Mouse (Mus musculus) MEL (cell line): ENCODE measurements around the gene Gm35549. TPM values are rescaled to one million over a fixed set of nuclear protein-coding genes. Genes with fewer than 3 reads are reported as not detected.

Experiments used
- DNase-seq: peaks from one replicate; pipeline ENCODE4 v3.0.0; 2011; ENCODE audit warnings: low read depth, low spot score
- H3K27ac ChIP-seq: 2 replicates; pipeline ENCODE4 v1.5.1; 2012; ENCODE audit warnings: low read depth, mild to moderate bottlenecking, control low read depth, low read length, moderate library complexity; ENCODE audit not compliant: control insufficient read depth
- H3K27me3 ChIP-seq, 2 experiments: fragments of 150-350 bp in 1 of 2; sonication (generic) in 1 of 2; 2 replicates each; pipeline ENCODE4 v1.6.1; 2012; ENCODE audit warnings: low read length in 2 of 2, mild to moderate bottlenecking in 2 of 2, improper control_type of control experiment in 1 of 2, moderate library complexity in 1 of 2; ENCODE audit not compliant: insufficient read depth in 2 of 2, control insufficient read depth in 1 of 2
- H3K36me3 ChIP-seq, 2 experiments: 2 replicates each; pipeline ENCODE4 v1.6.1; 2012 to 2014; ENCODE audit warnings: low read length in 2 of 2, improper control_type of control experiment in 1 of 2, inconsistent platforms in 1 of 2, mild to moderate bottlenecking in 1 of 2; ENCODE audit not compliant: insufficient read depth in 2 of 2, control insufficient read depth in 1 of 2
- H3K4me1 ChIP-seq, 2 experiments: fragments of 150-350 bp in 1 of 2; sonication (generic) in 1 of 2; 2 replicates each; pipeline ENCODE4 v1.6.1; 2012; ENCODE audit warnings: low read length in 2 of 2, improper control_type of control experiment in 1 of 2, mild to moderate bottlenecking in 1 of 2; ENCODE audit not compliant: insufficient read depth in 2 of 2, control insufficient read depth in 1 of 2
- H3K4me3 ChIP-seq, 2 experiments: fragments of 150-350 bp in 1 of 2; sonication (generic) in 1 of 2; 2 replicates each; pipeline ENCODE4 v1.5.1; 2012; ENCODE audit warnings: low read depth in 2 of 2, low read length in 2 of 2, mild to moderate bottlenecking in 2 of 2, moderate library complexity in 2 of 2, control low read depth in 1 of 2, improper control_type of control experiment in 1 of 2; ENCODE audit not compliant: control insufficient read depth in 1 of 2, insufficient read depth in 1 of 2
- H3K79me2 ChIP-seq: 2 replicates; pipeline ENCODE4 v1.6.1; 2012; ENCODE audit warnings: mild to moderate bottlenecking, low read length, moderate library complexity; ENCODE audit not compliant: control insufficient read depth, poor library complexity, insufficient read depth
- H3K9ac ChIP-seq: 2 replicates; pipeline ENCODE4 v1.6.1; 2012; ENCODE audit warnings: low read depth, mild to moderate bottlenecking, control low read depth, low read length, moderate library complexity; ENCODE audit not compliant: control insufficient read depth, poor library complexity, severe bottlenecking
- H3K9me3 ChIP-seq: fragments of 150-350 bp; sonication (generic); replicated peaks from 2 replicates; pipeline ENCODE4 v1.6.1; 2012; ENCODE audit warnings: mild to moderate bottlenecking, low read length, improper control_type of control experiment, moderate library complexity; ENCODE audit not compliant: insufficient read depth
- CHD1 ChIP-seq: IDR thresholded peaks from 2 replicates; pipeline ENCODE4 v1.6.1; 2012; ENCODE audit warnings: low read depth, mild to moderate bottlenecking, inconsistent platforms, low read length, improper control_type of control experiment
- E2F4 ChIP-seq: IDR thresholded peaks from 2 replicates; pipeline ENCODE4 v1.6.1; 2011; ENCODE audit warnings: low read depth, low read length, improper control_type of control experiment, borderline replicate concordance
- ELF1 ChIP-seq: IDR thresholded peaks from 2 replicates; pipeline ENCODE4 v1.6.1; 2014; ENCODE audit warnings: low read depth, mild to moderate bottlenecking, inconsistent platforms, low read length, improper control_type of control experiment, moderate library complexity
- JUND ChIP-seq: IDR thresholded peaks from 2 replicates; pipeline ENCODE4 v1.6.1; 2011; ENCODE audit warnings: low read depth, mild to moderate bottlenecking, improper control_type of control experiment, low read length
- MAX ChIP-seq: IDR thresholded peaks from 2 replicates; pipeline ENCODE4 v1.6.1; 2011; ENCODE audit warnings: low read length, improper control_type of control experiment
- MAZ ChIP-seq: IDR thresholded peaks from 2 replicates; pipeline ENCODE4 v1.6.1; 2012; ENCODE audit warnings: low read depth, mild to moderate bottlenecking, inconsistent platforms, low read length, improper control_type of control experiment
- MEF2A ChIP-seq: IDR thresholded peaks from 2 replicates; pipeline ENCODE4 v1.6.1; 2014; ENCODE audit warnings: low read depth, mild to moderate bottlenecking, inconsistent platforms, low read length, improper control_type of control experiment; ENCODE audit not compliant: poor library complexity, insufficient replicate concordance, severe bottlenecking; ENCODE audit errors: extremely low read depth
- MXI1 ChIP-seq: IDR thresholded peaks from 2 replicates; pipeline ENCODE4 v1.6.1; 2011; ENCODE audit warnings: mild to moderate bottlenecking, low read depth, low read length, improper control_type of control experiment
- MYC ChIP-seq: IDR thresholded peaks from 2 replicates; pipeline ENCODE4 v1.6.1; 2011; ENCODE audit warnings: low read depth, mild to moderate bottlenecking, low read length, improper control_type of control experiment, moderate library complexity
- NRF1 ChIP-seq: IDR thresholded peaks from 2 replicates; pipeline ENCODE4 v1.6.1; 2014; ENCODE audit warnings: low read depth, mild to moderate bottlenecking, inconsistent platforms, low read length, improper control_type of control experiment, moderate library complexity; ENCODE audit not compliant: poor library complexity, insufficient read depth, severe bottlenecking
- RAD21 ChIP-seq: IDR thresholded peaks from 2 replicates; pipeline ENCODE4 v1.6.1; 2011; ENCODE audit warnings: mild to moderate bottlenecking, low read depth, low read length, improper control_type of control experiment
- TBP ChIP-seq: IDR thresholded peaks from 2 replicates; pipeline ENCODE4 v1.8.0; 2011; ENCODE audit warnings: low read depth, low read length, improper control_type of control experiment
- TCF12 ChIP-seq: IDR thresholded peaks from 2 replicates; pipeline ENCODE4 v1.6.1; 2014; ENCODE audit warnings: low read depth, mild to moderate bottlenecking, inconsistent platforms, low read length, improper control_type of control experiment, moderate library complexity
- UBTF ChIP-seq: IDR thresholded peaks from 2 replicates; pipeline ENCODE4 v1.6.1; 2012; ENCODE audit warnings: low read depth, mild to moderate bottlenecking, inconsistent platforms, low read length, improper control_type of control experiment, moderate library complexity, borderline replicate concordance; ENCODE audit not compliant: insufficient read depth
- USF1 ChIP-seq: IDR thresholded peaks from 2 replicates; pipeline ENCODE4 v1.6.1; 2014; ENCODE audit warnings: low read depth, mild to moderate bottlenecking, inconsistent platforms, low read length, improper control_type of control experiment, moderate library complexity
- USF2 ChIP-seq, 2 experiments: IDR thresholded peaks; 2 replicates each; pipeline ENCODE4 v1.6.1; 2011 to 2012; ENCODE audit warnings: improper control_type of control experiment in 2 of 2, low read length in 2 of 2, borderline replicate concordance in 1 of 2, inconsistent platforms in 1 of 2, low read depth in 1 of 2, mild to moderate bottlenecking in 1 of 2; ENCODE audit not compliant: insufficient read depth in 1 of 2
- ZNF384 ChIP-seq: IDR thresholded peaks from 2 replicates; pipeline ENCODE4 v1.6.1; 2012; ENCODE audit warnings: low read depth, mild to moderate bottlenecking, inconsistent platforms, low read length, improper control_type of control experiment
- polyA plus RNA-seq, 2 experiments: library from polyadenylated mRNA; stranded (reverse) in 1 of 2; unstranded in 1 of 2; fragments of >175 nt in 1 of 2; fragments of >200 nt in 1 of 2; gene quantifications; 2 replicates each; pipeline versions ENCODE4 v1.2.1 to v1.2.4; 2012; ENCODE audit warnings: low replicate concordance in 2 of 2, low read depth in 1 of 2; ENCODE audit not compliant: insufficient read length in 2 of 2, insufficient read depth in 1 of 2, missing spikeins in 1 of 2
- total RNA-seq: library from RNA; depleted of rRNA; stranded (reverse); fragments of 300-350 nt; gene quantifications from 2 replicates; pipeline ENCODE4 v1.2.3, GENCODE M21; 2012

The Gm35549 gene
- total and polyA plus RNA-seq, 3 experiments, result 0.31 TPM; not detected in 2

DNA sequence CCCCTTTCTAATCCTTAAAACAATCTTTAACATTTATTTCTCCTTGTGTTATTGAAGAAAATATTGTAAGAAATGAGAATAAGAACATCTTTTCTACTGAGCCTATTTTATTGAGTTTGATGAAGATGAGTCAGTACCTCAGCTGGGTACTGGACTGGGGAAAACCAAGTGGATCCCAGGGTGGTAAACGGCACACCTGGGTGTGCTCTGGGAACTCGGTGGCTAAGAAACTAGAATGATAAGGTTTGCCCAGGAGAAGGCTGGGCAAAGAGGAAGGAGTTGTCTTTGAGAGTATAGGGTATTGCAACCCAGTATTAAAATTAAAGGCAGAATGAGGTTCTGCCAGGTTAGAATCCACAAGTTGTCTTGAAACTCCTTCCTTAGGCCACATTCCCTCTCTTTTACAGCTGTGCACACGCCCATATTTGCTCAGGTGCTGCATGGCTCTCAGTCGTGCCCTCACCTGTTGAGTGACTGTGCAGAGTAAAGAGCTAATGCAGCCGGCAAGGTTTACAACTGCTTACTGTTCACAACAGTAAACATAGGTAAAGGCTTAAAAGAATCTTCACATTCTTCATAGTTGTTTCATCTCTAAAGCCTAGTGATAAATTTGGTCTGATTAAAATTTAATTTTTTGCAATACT is 20.3 kb downstream of the Gm35549 start:
- H3K79me2 ChIP-seq, result no peaks in the 10 kb centered on the region
- H3K9ac ChIP-seq, result no peak overlapping the region
- no peaks in the 10 kb centered on the region for H3K27me3 ChIP-seq
- no peak for TF ChIP-seq JUND
- no peak for TF ChIP-seq E2F4
- H3K9me3 ChIP-seq, result no peaks in the 10 kb centered on the region
- H3K27ac ChIP-seq, result no peak overlapping the region
- no peaks in the 10 kb centered on the region; a peak in 2 of 4 replicates for H3K36me3 ChIP-seq
- no peak for DNase-seq
- no peaks in the 10 kb centered on the region for H3K4me1 ChIP-seq
- no peak overlapping the region for H3K4me3 ChIP-seq

DNA sequence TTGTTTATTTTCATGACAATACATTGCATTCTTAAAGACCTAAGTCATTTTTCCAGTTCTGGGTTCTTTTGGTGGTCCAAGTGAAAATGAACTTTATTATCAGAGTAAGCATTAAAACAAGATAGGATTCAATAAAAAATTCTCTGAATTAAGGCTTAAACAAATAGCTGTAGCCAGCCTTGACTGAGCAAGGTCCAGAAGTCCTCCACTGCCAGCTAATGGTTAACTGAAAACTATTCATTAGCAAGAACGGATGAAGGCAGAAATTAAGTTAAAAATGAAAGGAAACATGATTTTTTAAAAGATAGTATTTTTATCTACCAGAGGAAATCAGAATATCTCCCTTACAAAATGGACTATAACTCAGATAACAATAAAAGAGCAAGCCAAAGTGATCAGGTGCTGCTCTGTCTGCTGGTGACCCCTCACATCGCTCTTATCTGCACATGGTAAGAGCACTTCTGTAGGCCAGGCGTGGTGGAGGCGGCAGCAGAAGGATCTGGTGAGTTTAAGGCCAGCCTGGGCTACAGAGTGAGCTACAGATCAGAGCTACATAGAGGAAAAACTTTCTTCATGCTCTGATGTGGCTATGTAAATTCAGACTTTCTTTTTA is 28.5 kb downstream of the Gm35549 start:
- Histone ChIP-seq H3K79me2 (no peaks in the 10 kb centered on the region), H3K27me3 (no peaks in the 10 kb centered on the region), H3K9me3 (no peaks in the 10 kb centered on the region), H3K9ac (no peak overlapping the region), H3K27ac (no peak overlapping the region), H3K4me1 (no peaks in the 10 kb centered on the region), H3K4me3 (no peak overlapping the region), H3K36me3 (no peaks in the 10 kb centered on the region)
- no peak for TF ChIP-seq RAD21
- no peak for DNase-seq

DNA sequence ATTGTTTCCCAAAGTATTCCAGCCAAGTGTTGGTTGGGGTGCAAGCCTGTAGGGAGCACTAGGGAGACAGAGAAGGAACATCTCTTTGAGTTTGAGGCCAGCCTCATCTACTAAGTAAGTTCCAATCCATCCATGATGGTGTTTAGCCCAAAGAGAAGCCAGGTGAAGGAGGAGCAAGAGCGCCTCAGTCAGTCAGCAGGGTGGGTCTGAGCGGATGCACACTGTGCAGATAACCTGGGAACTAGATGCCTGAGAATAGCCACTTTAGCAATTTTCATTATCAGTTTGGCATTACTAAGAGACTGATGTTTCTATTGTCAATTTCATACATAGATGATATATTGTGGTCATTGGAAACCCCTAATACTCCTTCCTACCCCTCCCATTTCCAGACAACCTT is 29.1 kb downstream of the Gm35549 start:
- H3K27ac ChIP-seq, result no peak overlapping the region
- no peaks in the 10 kb centered on the region for H3K4me1 ChIP-seq
- no peak for TF ChIP-seq MAX
- TF ChIP-seq TCF12, result no peak
- TF ChIP-seq JUND, result no peak
- TF ChIP-seq ZNF384, result no peak
- TF ChIP-seq ELF1, result no peak
- TF ChIP-seq UBTF, result no peak
- no peak for TF ChIP-seq TBP
- TF ChIP-seq CHD1, result no peak
- TF ChIP-seq NRF1, result no peak
- no peak for TF ChIP-seq MYC
- no peak for TF ChIP-seq USF2 (IDR thresholded peaks at IDR 0.05; ENCODE audit: borderline replicate concordance in 1 of 2, insufficient read depth in 1 of 2, low read depth in 1 of 2, low read length in 2 of 2)
- TF ChIP-seq RAD21, result no peak
- TF ChIP-seq MAZ, result no peak
- no peak for TF ChIP-seq USF1
- TF ChIP-seq MEF2A, result no peak
- TF ChIP-seq MXI1, result no peak
- H3K36me3 ChIP-seq, result no peaks in the 10 kb centered on the region
- no peak for DNase-seq
- H3K9me3 ChIP-seq, result no peaks in the 10 kb centered on the region
- H3K27me3 ChIP-seq, result no peaks in the 10 kb centered on the region
- no peak overlapping the region for H3K9ac ChIP-seq
- H3K4me3 ChIP-seq, result no peak overlapping the region
- no peaks in the 10 kb centered on the region for H3K79me2 ChIP-seq
